Mouse (Mus musculus): ENCODE data around the gene D430041D05Rik. TPM values are rescaled to one million over a fixed set of nuclear protein-coding genes. Genes with fewer than 3 reads are reported as not detected.

The D430041D05Rik gene
- polyA plus RNA-seq, 1 experiment from 2014 or later: 0.22 TPM

- no peak overlapping the region for H3K27ac ChIP-seq (ENCODE audit: low read length)
- H3K9me3 ChIP-seq (ENCODE audit: control insufficient read depth, low read depth, low read length): no peaks in the 10 kb centered on the region
- WGBS: 63% methylated on average over 5 of the region's 5 CpGs
- H3K4me3 ChIP-seq (ENCODE audit: low read depth, low read length): no peak overlapping the region
- no peak overlapping the region for H3K4me2 ChIP-seq (replicated peaks; ENCODE audit: low read depth, low read length)
- no peaks in the 10 kb centered on the region for H3K4me1 ChIP-seq (ENCODE audit: control insufficient read depth, insufficient read depth, low read length)
- H3K9ac ChIP-seq (replicated peaks; ENCODE audit: low read depth, low read length): no peak overlapping the region
- no peaks in the 10 kb centered on the region for H3K27me3 ChIP-seq (ENCODE audit: control insufficient read depth, insufficient read depth, low read length)
- ATAC-seq (ENCODE audit: insufficient number of reproducible peaks, insufficient read depth, low FRiP score, low read depth): no peak
- H3K36me3 ChIP-seq (ENCODE audit: control insufficient read depth, insufficient read depth, low read length): no peaks in the 10 kb centered on the region
Observed at GRCm38 (mm10) chr2:104183246-104183845, 227.5 kb downstream of the D430041D05Rik start.

- Histone ChIP-seq H3K36me3 (ENCODE audit: control insufficient read depth, insufficient read depth, low read length) (no peaks in the 10 kb centered on the region), H3K4me2 (replicated peaks; ENCODE audit: low read depth, low read length) (no peak overlapping the region), H3K9ac (replicated peaks; ENCODE audit: low read depth, low read length) (no peak overlapping the region), H3K4me1 (ENCODE audit: control insufficient read depth, insufficient read depth, low read length) (peaks cover 14% of the 10 kb centered on the region; the same call in 1 of the 2 replicates), H3K4me3 (ENCODE audit: low read depth, low read length) (no peak overlapping the region), H3K9me3 (ENCODE audit: control insufficient read depth, low read depth, low read length) (no peaks in the 10 kb centered on the region), H3K27ac (ENCODE audit: low read length) (no peak overlapping the region), H3K27me3 (ENCODE audit: control insufficient read depth, insufficient read depth, low read length) (no peaks in the 10 kb centered on the region)
- ATAC-seq (ENCODE audit: insufficient number of reproducible peaks, insufficient read depth, low FRiP score, low read depth): no peak
- WGBS: 80% methylated on average over 8 of the region's 8 CpGs
Observed at GRCm38 (mm10) chr2:104179636-104180035, 231.2 kb downstream of the D430041D05Rik start.

- no peaks in the 10 kb centered on the region for H3K36me3 ChIP-seq (ENCODE audit: control insufficient read depth, insufficient read depth, low read length)
- no peak overlapping the region for H3K4me3 ChIP-seq (ENCODE audit: low read depth, low read length)
- H3K27me3 ChIP-seq (ENCODE audit: control insufficient read depth, insufficient read depth, low read length): no peaks in the 10 kb centered on the region
- H3K4me2 ChIP-seq (replicated peaks; ENCODE audit: low read depth, low read length): no peak overlapping the region
- H3K9ac ChIP-seq (replicated peaks; ENCODE audit: low read depth, low read length): no peak overlapping the region
- 78% methylated on average over 4 of the region's 4 CpGs for WGBS
- ATAC-seq (ENCODE audit: insufficient number of reproducible peaks, insufficient read depth, low FRiP score, low read depth): no peak
- H3K4me1 ChIP-seq (ENCODE audit: control insufficient read depth, insufficient read depth, low read length): peaks cover 14% of the 10 kb centered on the region; the same call in 1 of the 2 replicates
- H3K27ac ChIP-seq (ENCODE audit: low read length): no peak overlapping the region
- no peaks in the 10 kb centered on the region for H3K9me3 ChIP-seq (ENCODE audit: control insufficient read depth, low read depth, low read length)
Observed at GRCm38 (mm10) chr2:104178251-104178650, 232.6 kb downstream of the D430041D05Rik start.

GRCm38 (mm10) chr2:104176979-104177704 lies 233.7 kb downstream of the D430041D05Rik start:
- WGBS: 41% methylated on average over 13 of the region's 13 CpGs
- Histone ChIP-seq H3K36me3 (ENCODE audit: control insufficient read depth, insufficient read depth, low read length) (no peaks in the 10 kb centered on the region), H3K4me1 (ENCODE audit: control insufficient read depth, insufficient read depth, low read length) (peaks cover 14% of the 10 kb centered on the region; the same call in 1 of the 2 replicates)

GRCm38 (mm10) chr2:104176166-104176978 lies 234.4 kb downstream of the D430041D05Rik start:
- no peak overlapping the region for H3K9ac ChIP-seq (replicated peaks; ENCODE audit: low read depth, low read length)
- WGBS: 65% methylated on average over 17 of the region's 17 CpGs
- no peak overlapping the region for H3K4me2 ChIP-seq (replicated peaks; ENCODE audit: low read depth, low read length)
- H3K4me3 ChIP-seq (ENCODE audit: low read depth, low read length): no peak overlapping the region
- no peaks in the 10 kb centered on the region for H3K9me3 ChIP-seq (ENCODE audit: control insufficient read depth, low read depth, low read length)
- H3K36me3 ChIP-seq (ENCODE audit: control insufficient read depth, insufficient read depth, low read length): no peaks in the 10 kb centered on the region
- H3K27ac ChIP-seq (ENCODE audit: low read length): peak overlapping the region; percentile 34; the same call in 1 of the 2 replicates
- H3K27me3 ChIP-seq (ENCODE audit: control insufficient read depth, insufficient read depth, low read length): no peaks in the 10 kb centered on the region
- peaks cover 14% of the 10 kb centered on the region; the same call in 1 of the 2 replicates for H3K4me1 ChIP-seq (ENCODE audit: control insufficient read depth, insufficient read depth, low read length)
- no peak for ATAC-seq (ENCODE audit: insufficient number of reproducible peaks, insufficient read depth, low FRiP score, low read depth)

More at GRCm38 (mm10) chr2:104176979-104177704, 233.7 kb downstream of the D430041D05Rik start:
- Histone ChIP-seq H3K27ac (ENCODE audit: low read length) (peak overlapping the region; percentile 34; the same call in 1 of the 2 replicates), H3K9ac (replicated peaks; ENCODE audit: low read depth, low read length) (no peak overlapping the region), H3K4me2 (replicated peaks; ENCODE audit: low read depth, low read length) (no peak overlapping the region), H3K4me3 (ENCODE audit: low read depth, low read length) (no peak overlapping the region), H3K27me3 (ENCODE audit: control insufficient read depth, insufficient read depth, low read length) (no peaks in the 10 kb centered on the region), H3K9me3 (ENCODE audit: control insufficient read depth, low read depth, low read length) (no peaks in the 10 kb centered on the region)
- peak; percentile 88; the same call in 1 of the 2 replicates for ATAC-seq (ENCODE audit: insufficient number of reproducible peaks, insufficient read depth, low FRiP score, low read depth)

- 92% methylated on average over 9 of the region's 9 CpGs for WGBS
- no peaks in the 10 kb centered on the region for H3K36me3 ChIP-seq (ENCODE audit: control insufficient read depth, insufficient read depth, low read length)
- no peak overlapping the region for H3K9ac ChIP-seq (replicated peaks; ENCODE audit: low read depth, low read length)
- no peak for ATAC-seq (ENCODE audit: insufficient number of reproducible peaks, insufficient read depth, low FRiP score, low read depth)
- no peak overlapping the region for H3K27ac ChIP-seq (ENCODE audit: low read length)
- H3K4me1 ChIP-seq (ENCODE audit: control insufficient read depth, insufficient read depth, low read length): peaks cover 14% of the 10 kb centered on the region; the same call in 1 of the 2 replicates
- H3K27me3 ChIP-seq (ENCODE audit: control insufficient read depth, insufficient read depth, low read length): no peaks in the 10 kb centered on the region
- no peaks in the 10 kb centered on the region for H3K9me3 ChIP-seq (ENCODE audit: control insufficient read depth, low read depth, low read length)
- no peak overlapping the region for H3K4me2 ChIP-seq (replicated peaks; ENCODE audit: low read depth, low read length)
- H3K4me3 ChIP-seq (ENCODE audit: low read depth, low read length): no peak overlapping the region
Observed at GRCm38 (mm10) chr2:104175476-104176165, 235.2 kb downstream of the D430041D05Rik start.

- Histone ChIP-seq H3K9me3 (ENCODE audit: control insufficient read depth, low read depth, low read length) (no peaks in the 10 kb centered on the region), H3K4me2 (replicated peaks; ENCODE audit: low read depth, low read length) (no peak overlapping the region), H3K27me3 (ENCODE audit: control insufficient read depth, insufficient read depth, low read length) (no peaks in the 10 kb centered on the region), H3K4me1 (ENCODE audit: control insufficient read depth, insufficient read depth, low read length) (peaks cover 14% of the 10 kb centered on the region; the same call in 1 of the 2 replicates), H3K9ac (replicated peaks; ENCODE audit: low read depth, low read length) (no peak overlapping the region), H3K4me3 (ENCODE audit: low read depth, low read length) (no peak overlapping the region), H3K36me3 (ENCODE audit: control insufficient read depth, insufficient read depth, low read length) (no peaks in the 10 kb centered on the region), H3K27ac (ENCODE audit: low read length) (no peak overlapping the region)
- ATAC-seq (ENCODE audit: insufficient number of reproducible peaks, insufficient read depth, low FRiP score, low read depth): no peak
- WGBS: 85% methylated on average over 3 of the region's 3 CpGs
Observed at GRCm38 (mm10) chr2:104173431-104173830, 237.4 kb downstream of the D430041D05Rik start.

Data from stomach, embryonic 14.5 days (tissue).